Mouse (Mus musculus) midbrain, embryonic 14.5 days (tissue): ENCODE results near the gene 2200002J24Rik. TPM values are rescaled to one million over a fixed set of nuclear protein-coding genes. Genes with fewer than 3 reads are reported as not detected.

Source experiments
- ATAC-seq: fragments of 200-750 bp; cut with Nextera tagmentation; 2 replicates; pipeline ENCODE4 v1.8.0; 2017; ENCODE audit warnings: moderate number of reproducible peaks, moderate library complexity; ENCODE audit not compliant: low FRiP score, low TSS enrichment
- DNase-seq: peaks from one replicate; pipeline ENCODE4 v3.0.0-alpha.2; 2015
- H3K27ac ChIP-seq: fragments of 300-500 bp; sonication (generic); replicated peaks from 2 replicates; pipeline ENCODE4 v1.5.1; 2014; ENCODE audit warnings: mild to moderate bottlenecking, low read depth, low read length, moderate library complexity
- H3K27me3 ChIP-seq: fragments of 300-500 bp; sonication (generic); 2 replicates; pipeline ENCODE4 v1.6.1; 2014; ENCODE audit warnings: low read length, control low read depth, mixed read lengths; ENCODE audit not compliant: control insufficient read depth, insufficient read depth
- H3K36me3 ChIP-seq: fragments of 300-500 bp; sonication (generic); 2 replicates; pipeline ENCODE4 v1.6.1; 2014; ENCODE audit warnings: low read length, control low read depth; ENCODE audit not compliant: control insufficient read depth, insufficient read depth
- H3K4me1 ChIP-seq: fragments of 300-500 bp; sonication (generic); 2 replicates; pipeline ENCODE4 v1.6.1; 2014; ENCODE audit warnings: mild to moderate bottlenecking, antibody characterized with exemption, low read length, control low read depth; ENCODE audit not compliant: control insufficient read depth, insufficient read depth
- H3K4me2 ChIP-seq: fragments of 300-500 bp; sonication (generic); 2 replicates; pipeline ENCODE4 v1.6.1; 2014; ENCODE audit warnings: mild to moderate bottlenecking, low read length, moderate library complexity
- H3K4me3 ChIP-seq: fragments of 300-500 bp; sonication (generic); replicated peaks from 2 replicates; pipeline ENCODE4 v1.5.1; 2014; ENCODE audit warnings: low read depth, low read length
- H3K9ac ChIP-seq: fragments of 300-500 bp; sonication (generic); replicated peaks from 2 replicates; pipeline ENCODE4 v1.6.1; 2014; ENCODE audit warnings: mild to moderate bottlenecking, low read length, moderate library complexity
- H3K9me3 ChIP-seq: fragments of 300-500 bp; sonication (generic); 2 replicates; pipeline ENCODE4 v1.6.1; 2016; ENCODE audit warnings: low read length, control low read depth, mixed read lengths; ENCODE audit not compliant: control insufficient read depth
- WGBS: fragments of 180-500 bp; shearing (Covaris S2); extraction: QIAGEN DNeasy Blood & Tissue Kit; methylation state at CpG from one replicate; pipeline ENCODE4 v1.1.7; 2014; 5-methylcytosine and 5-hydroxymethylcytosine counted together
- polyA plus RNA-seq: library from polyadenylated mRNA; unstranded; fragments of >200 nt; fragmentation: Nextera tagmentation; extraction: Ambion mirVana; gene quantifications from 2 replicates; pipeline ENCODE4 v1.2.1, GENCODE M21; 2014

2200002J24Rik gene
- polyA plus RNA-seq, 1 experiment from 2014 or later: not detected

GRCm38 (mm10) chr7:30683425-30683824 lies 15.3 kb upstream of the 2200002J24Rik start:
- no peak overlapping the region for H3K4me3 ChIP-seq
- no peak for ATAC-seq

GRCm38 (mm10) chr7:30688325-30688724 lies 10.4 kb upstream of the 2200002J24Rik start:
- Histone ChIP-seq H3K4me2 (no peak overlapping the region), H3K27me3 (peaks cover 12% of the 10 kb centered on the region), H3K27ac (no peak overlapping the region), H3K9me3 (no peaks in the 10 kb centered on the region), H3K9ac (no peak overlapping the region), H3K4me1 (no peaks in the 10 kb centered on the region), H3K4me3 (no peak overlapping the region), H3K36me3 (no peaks in the 10 kb centered on the region)
- WGBS: 74% methylated on average over 6 of the region's 6 CpGs
- DNase-seq: no peak
- ATAC-seq: no peak

More at GRCm38 (mm10) chr7:30683425-30683824, 15.3 kb upstream of the 2200002J24Rik start:
- DNase-seq: no peak
- WGBS: 80% methylated on average over 2 of the region's 2 CpGs
- no peaks in the 10 kb centered on the region for H3K36me3 ChIP-seq
- H3K9ac ChIP-seq: no peak overlapping the region
- H3K27me3 ChIP-seq: peaks cover 12% of the 10 kb centered on the region
- no peak overlapping the region for H3K4me2 ChIP-seq
- H3K27ac ChIP-seq: no peak overlapping the region
- H3K9me3 ChIP-seq: no peaks in the 10 kb centered on the region
- H3K4me1 ChIP-seq: no peaks in the 10 kb centered on the region

GRCm38 (mm10) chr7:30698101-30698500 lies 625 bp upstream of the 2200002J24Rik start:
- H3K4me2 ChIP-seq: no peak overlapping the region
- H3K27ac ChIP-seq: no peak overlapping the region
- 70% methylated on average over 5 of the region's 5 CpGs for WGBS
- DNase-seq (no peak), ATAC-seq (no peak)
- H3K9ac ChIP-seq: no peak overlapping the region
- no peaks in the 10 kb centered on the region for H3K27me3 ChIP-seq
- no peaks in the 10 kb centered on the region for H3K36me3 ChIP-seq
- no peak overlapping the region for H3K4me3 ChIP-seq
- no peaks in the 10 kb centered on the region for H3K9me3 ChIP-seq
- no peaks in the 10 kb centered on the region for H3K4me1 ChIP-seq

- H3K27ac ChIP-seq: no peak overlapping the region
- no peaks in the 10 kb centered on the region for H3K27me3 ChIP-seq
- H3K9me3 ChIP-seq: no peaks in the 10 kb centered on the region
- ATAC-seq (no peak), DNase-seq (no peak)
- H3K4me1 ChIP-seq: no peaks in the 10 kb centered on the region
- H3K4me2 ChIP-seq: no peak overlapping the region
- 79% methylated on average over 8 of the region's 8 CpGs for WGBS
- H3K36me3 ChIP-seq: no peaks in the 10 kb centered on the region
- no peak overlapping the region for H3K4me3 ChIP-seq
- no peak overlapping the region for H3K9ac ChIP-seq
These were observed 7.6 kb downstream of the 2200002J24Rik start for GRCm38 (mm10) chr7:30706214-30706882.

- no peak overlapping the region for H3K27ac ChIP-seq
- H3K36me3 ChIP-seq: no peaks in the 10 kb centered on the region
- no peak overlapping the region for H3K4me2 ChIP-seq
- no peaks in the 10 kb centered on the region for H3K9me3 ChIP-seq
- 93% methylated on average over 1 of the region's 1 CpGs for WGBS
- no peak overlapping the region for H3K9ac ChIP-seq
- no peaks in the 10 kb centered on the region for H3K4me1 ChIP-seq
- H3K4me3 ChIP-seq: no peak overlapping the region
- H3K27me3 ChIP-seq: no peaks in the 10 kb centered on the region
- ATAC-seq (no peak), DNase-seq (no peak)
These were observed 8.7 kb downstream of the 2200002J24Rik start for GRCm38 (mm10) chr7:30707441-30707840.

GRCm38 (mm10) chr7:30711942-30712341 lies 13.2 kb downstream of the 2200002J24Rik start, which contains the start of gene Atp4a:
TSS of gene Atp4a (plus strand) at chr7:30712209.
- Histone ChIP-seq H3K36me3 (no peaks in the 10 kb centered on the region), H3K27me3 (peaks cover 15% of the 10 kb centered on the region; the same call in 1 of the 2 replicates), H3K4me3 (no peak within 1 kb of the TSS), H3K9me3 (no peaks in the 10 kb centered on the region), H3K27ac (no peak within 1 kb of the TSS), H3K4me1 (no peaks in the 10 kb centered on the region), H3K4me2 (no peak within 1 kb of the TSS), H3K9ac (no peak within 1 kb of the TSS)
- no peak for ATAC-seq
- DNase-seq: no peak
- WGBS: 79% methylated on average over 3 of the region's 3 CpGs

GRCm38 (mm10) chr7:30717006-30717715 lies 18.4 kb downstream of the 2200002J24Rik start:
- no peaks in the 10 kb centered on the region for H3K9me3 ChIP-seq
- H3K27me3 ChIP-seq: peaks cover 18% of the 10 kb centered on the region; the same call in 1 of the 2 replicates
- no peak overlapping the region for H3K27ac ChIP-seq
- H3K4me3 ChIP-seq: peak overlapping the region; percentile 18
- H3K4me2 ChIP-seq: peak overlapping the region; percentile 47
- WGBS: 3% methylated on average over 43 of the region's 43 CpGs
- H3K36me3 ChIP-seq: no peaks in the 10 kb centered on the region
- H3K9ac ChIP-seq: no peak overlapping the region; the same call in 1 of the 2 replicates
- peak; percentile 82 for DNase-seq
- ATAC-seq: peak; percentile 85
- peaks cover 7% of the 10 kb centered on the region; the same call in 1 of the 2 replicates for H3K4me1 ChIP-seq

GRCm38 (mm10) chr7:30717716-30718046 lies 19.0 kb downstream of the 2200002J24Rik start:
- DNase-seq: no peak
- H3K4me3 ChIP-seq: peak overlapping the region; percentile 18
- H3K4me1 ChIP-seq: peaks cover 7% of the 10 kb centered on the region; the same call in 1 of the 2 replicates
- WGBS: 8% methylated on average over 14 of the region's 14 CpGs
- no peak overlapping the region for H3K27ac ChIP-seq
- peaks cover 18% of the 10 kb centered on the region; the same call in 1 of the 2 replicates for H3K27me3 ChIP-seq
- no peak overlapping the region; the same call in 1 of the 2 replicates for H3K9ac ChIP-seq
- H3K36me3 ChIP-seq: no peaks in the 10 kb centered on the region
- H3K4me2 ChIP-seq: peak overlapping the region; percentile 47
- peak; percentile 55; the same call in 1 of the 2 replicates for ATAC-seq
- H3K9me3 ChIP-seq: no peaks in the 10 kb centered on the region
